Mouse (Mus musculus) olfactory bulb, adult 2 months (tissue): ENCODE results near the gene Slc25a16.

ENCODE experiments used
- CTCF ChIP-seq: fragments of 200-500 bp; IDR thresholded peaks from 2 replicates; pipeline ENCODE4 v1.5.1; 2012; ENCODE audit warnings: low read depth, mild to moderate bottlenecking, low read length, moderate library complexity; ENCODE audit not compliant: insufficient read depth
- POLR2A ChIP-seq: fragments of 200-500 bp; IDR thresholded peaks from 2 replicates; pipeline ENCODE4 v1.6.1; 2012; ENCODE audit warnings: mild to moderate bottlenecking, low read depth, low read length, moderate library complexity; ENCODE audit not compliant: insufficient read depth

DNA sequence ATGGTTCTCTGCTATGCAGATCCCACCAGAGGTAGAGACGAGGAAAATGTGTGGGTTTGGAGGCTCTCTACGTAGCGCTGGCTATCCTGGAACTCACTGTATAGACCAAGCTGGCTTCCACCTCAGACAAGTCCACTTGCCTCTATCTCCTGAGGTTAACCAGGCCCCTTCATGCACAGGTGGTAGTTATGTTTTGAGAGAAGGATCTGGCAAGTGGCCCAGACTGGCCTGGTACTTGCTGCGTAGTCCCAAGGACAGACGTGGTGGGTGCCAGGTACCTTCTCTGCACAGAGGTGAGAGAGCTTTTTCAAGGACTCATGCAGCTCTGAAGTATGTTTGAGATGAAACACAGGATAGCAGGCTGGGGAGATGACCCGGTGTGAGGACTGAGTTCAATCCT, 64.1 kb downstream of the Slc25a16 start:
- TF ChIP-seq CTCF (no peak), POLR2A (no peak)
